Mouse (Mus musculus): ENCODE measurements at regions not wholly inside any gene's neighbourhood (a gene's known extent, or its start where the extent isn't known, plus 50 kb on each side); places are given as distances from the start of the nearest gene placed in this dataset.

DNA sequence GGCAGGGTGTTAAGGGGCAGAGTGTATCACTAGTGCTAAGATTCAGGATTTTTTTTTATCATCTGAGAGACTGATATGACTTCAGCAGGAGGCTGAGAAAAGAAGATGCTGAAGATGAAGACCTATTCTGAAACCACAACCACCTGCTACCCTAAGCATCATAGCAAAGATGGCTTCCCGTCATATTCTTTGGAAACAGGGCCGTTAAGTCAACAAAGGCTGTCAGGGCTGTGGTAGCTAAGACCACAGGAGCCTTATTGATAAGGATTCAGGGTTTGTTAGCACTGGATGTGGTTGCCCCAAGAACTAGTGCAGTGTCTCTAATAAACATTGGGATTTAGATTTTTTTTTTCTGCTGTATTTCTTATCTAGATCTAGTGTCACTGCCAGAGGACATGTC is 56.7 kb upstream of the Rasgrp1 start:
- Histone ChIP-seq H3K27me3 (no peaks in the 10 kb centered on the region), H3K4me2 (no peak overlapping the region)
- ATAC-seq (ENCODE audit: insufficient number of reproducible peaks, insufficient read depth, low FRiP score, low TSS enrichment, low read depth), result no peak

DNA sequence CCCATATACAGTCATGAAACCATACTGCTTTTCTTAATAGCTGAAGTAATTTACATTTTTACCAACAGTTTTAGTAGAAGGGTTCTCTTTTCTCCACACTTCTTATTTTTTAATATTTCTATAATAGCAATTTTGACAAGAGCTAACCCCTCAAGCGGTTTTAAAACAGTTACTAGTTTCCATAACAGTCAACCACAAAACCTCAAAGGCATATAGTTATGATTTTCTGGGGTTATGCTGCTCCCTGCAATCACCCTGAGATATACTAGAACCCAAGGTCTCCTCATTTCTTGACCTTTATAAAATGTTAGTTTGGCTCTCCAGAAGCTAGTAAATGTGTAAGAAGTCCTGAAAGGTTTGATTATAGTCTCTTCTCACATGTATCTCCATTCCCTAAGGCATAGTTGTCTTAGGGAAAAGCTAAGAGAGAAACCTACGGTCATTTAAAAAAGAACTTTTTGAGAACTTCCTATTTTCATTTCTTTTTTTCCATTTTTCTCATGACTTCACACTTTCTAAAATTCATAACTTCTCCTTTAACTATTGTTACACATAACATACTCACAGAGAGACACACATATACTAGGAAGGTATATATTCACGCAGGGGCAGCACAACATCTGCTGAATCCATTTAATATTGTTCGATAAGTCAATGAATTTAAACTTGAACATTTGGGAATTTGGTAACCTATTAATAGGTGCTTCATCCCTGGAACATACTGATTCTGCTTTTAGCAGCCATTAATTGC is 60.8 kb upstream of the Rasgrp1 start:
- 89% methylated on average over 4 of the region's 4 CpGs for WGBS
- no peak for ATAC-seq (ENCODE audit: insufficient number of reproducible peaks, insufficient read depth, low FRiP score, low TSS enrichment, low read depth)

More for the DNA sequence above, 56.7 kb upstream of the Rasgrp1 start:
- no peak overlapping the region for H3K27ac ChIP-seq
- H3K9ac ChIP-seq (replicated peaks), result no peak overlapping the region
- no peaks in the 10 kb centered on the region for H3K36me3 ChIP-seq
- H3K4me3 ChIP-seq (replicated peaks), result no peak overlapping the region
- H3K9me3 ChIP-seq, result no peaks in the 10 kb centered on the region
- H3K4me1 ChIP-seq (replicated peaks), result no peaks in the 10 kb centered on the region
- 86% methylated on average over 2 of the region's 2 CpGs for WGBS

DNA sequence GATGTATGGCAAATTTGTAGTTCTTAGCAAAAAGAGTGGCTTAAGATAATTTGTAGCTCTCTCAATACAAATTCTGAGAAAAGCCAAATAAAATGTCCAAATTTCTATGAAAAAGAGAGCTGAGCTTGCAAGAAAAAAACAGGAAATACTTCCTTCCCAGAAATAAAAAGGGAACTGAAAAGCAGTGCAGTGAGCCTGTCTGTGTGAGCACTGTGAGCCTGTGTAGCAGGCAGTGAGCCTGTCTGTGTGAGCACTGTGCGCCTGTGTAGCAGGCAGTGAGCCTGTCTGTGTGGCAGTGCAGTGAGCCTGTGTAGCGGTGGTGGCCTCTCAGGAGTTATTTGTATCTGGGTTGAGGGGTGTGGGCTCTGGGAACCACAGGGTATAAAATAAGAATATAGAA is 62.7 kb upstream of the Rasgrp1 start:
- 63% methylated on average over 2 of the region's 2 CpGs for WGBS
- Histone ChIP-seq H3K9ac (replicated peaks) (no peak overlapping the region), H3K9me3 (no peaks in the 10 kb centered on the region), H3K4me3 (replicated peaks) (no peak overlapping the region), H3K27ac (no peak overlapping the region), H3K4me1 (replicated peaks) (no peaks in the 10 kb centered on the region), H3K4me2 (no peak overlapping the region), H3K27me3 (no peaks in the 10 kb centered on the region), H3K36me3 (no peaks in the 10 kb centered on the region)
- ATAC-seq (ENCODE audit: insufficient number of reproducible peaks, insufficient read depth, low FRiP score, low TSS enrichment, low read depth), result no peak

More for the DNA sequence above, 60.8 kb upstream of the Rasgrp1 start:
- Histone ChIP-seq H3K9ac (replicated peaks) (no peak overlapping the region), H3K9me3 (no peaks in the 10 kb centered on the region), H3K4me3 (replicated peaks) (no peak overlapping the region), H3K36me3 (no peaks in the 10 kb centered on the region), H3K4me1 (replicated peaks) (no peaks in the 10 kb centered on the region), H3K27ac (no peak overlapping the region), H3K4me2 (no peak overlapping the region), H3K27me3 (no peaks in the 10 kb centered on the region)

DNA sequence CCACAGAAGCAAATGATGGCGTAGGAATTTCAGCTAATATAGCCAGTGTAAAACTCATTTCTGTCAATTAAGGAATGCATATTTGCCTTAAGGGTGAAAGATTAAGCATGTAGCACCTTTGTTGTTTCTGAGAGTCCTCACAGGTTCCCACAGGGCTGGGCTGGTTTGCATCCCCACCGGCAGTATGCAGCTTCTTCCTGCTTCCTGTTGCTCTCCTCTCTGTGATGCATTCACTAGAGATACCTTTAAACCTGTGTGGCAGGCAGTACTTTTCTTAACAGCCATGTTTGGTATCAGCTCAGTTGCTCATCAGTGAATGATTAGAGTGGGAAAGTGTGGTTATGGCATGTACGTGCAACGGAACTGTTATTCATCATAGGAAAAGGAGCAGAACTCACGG is 65.4 kb upstream of the Rasgrp1 start:
- Histone ChIP-seq H3K9me3 (no peaks in the 10 kb centered on the region), H3K4me2 (no peak overlapping the region), H3K27me3 (peaks cover 4% of the 10 kb centered on the region; the same call in 1 of the 2 replicates), H3K27ac (no peak overlapping the region), H3K9ac (replicated peaks) (no peak overlapping the region), H3K36me3 (no peaks in the 10 kb centered on the region), H3K4me1 (replicated peaks) (no peaks in the 10 kb centered on the region), H3K4me3 (replicated peaks) (no peak overlapping the region)
- ATAC-seq (ENCODE audit: insufficient number of reproducible peaks, insufficient read depth, low FRiP score, low TSS enrichment, low read depth), result no peak
- 80% methylated on average over 5 of the region's 5 CpGs for WGBS

DNA sequence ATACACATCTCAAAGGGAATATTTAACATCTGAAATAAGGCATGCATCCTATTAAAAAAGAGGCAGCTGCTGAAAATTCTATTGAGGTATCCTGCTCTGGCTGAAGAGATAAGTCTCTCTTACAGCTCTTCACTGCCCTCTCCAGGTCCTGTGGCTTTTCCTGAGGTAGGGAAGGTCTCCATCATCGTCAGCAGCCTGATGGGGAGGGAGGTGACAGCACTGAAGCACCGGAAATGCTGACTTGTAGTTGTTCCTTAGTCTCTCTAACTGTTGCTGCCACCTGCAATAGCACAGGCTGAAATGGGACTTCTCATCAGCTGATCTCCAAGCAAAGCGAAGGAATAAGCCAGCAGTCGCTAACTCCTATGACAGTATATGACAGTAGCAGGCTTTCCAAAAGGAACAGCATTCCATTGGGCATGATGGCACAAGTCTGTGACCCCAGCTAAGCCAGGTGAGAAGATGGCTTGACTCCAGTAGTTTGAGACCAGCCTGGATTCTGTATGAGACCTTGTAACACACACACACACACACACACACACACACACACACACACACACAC is 69.3 kb upstream of the Rasgrp1 start:
- Histone ChIP-seq H3K9me3 (no peaks in the 10 kb centered on the region), H3K4me3 (replicated peaks) (no peak overlapping the region), H3K27me3 (peaks cover 4% of the 10 kb centered on the region; the same call in 1 of the 2 replicates), H3K4me2 (no peak overlapping the region), H3K27ac (no peak overlapping the region), H3K4me1 (replicated peaks) (peaks cover 2% of the 10 kb centered on the region; the same call in 1 of the 2 replicates), H3K36me3 (no peaks in the 10 kb centered on the region), H3K9ac (replicated peaks) (no peak overlapping the region)
- ATAC-seq (ENCODE audit: insufficient number of reproducible peaks, insufficient read depth, low FRiP score, low TSS enrichment, low read depth), result no peak
- 37% methylated on average over 4 of the region's 4 CpGs for WGBS

DNA sequence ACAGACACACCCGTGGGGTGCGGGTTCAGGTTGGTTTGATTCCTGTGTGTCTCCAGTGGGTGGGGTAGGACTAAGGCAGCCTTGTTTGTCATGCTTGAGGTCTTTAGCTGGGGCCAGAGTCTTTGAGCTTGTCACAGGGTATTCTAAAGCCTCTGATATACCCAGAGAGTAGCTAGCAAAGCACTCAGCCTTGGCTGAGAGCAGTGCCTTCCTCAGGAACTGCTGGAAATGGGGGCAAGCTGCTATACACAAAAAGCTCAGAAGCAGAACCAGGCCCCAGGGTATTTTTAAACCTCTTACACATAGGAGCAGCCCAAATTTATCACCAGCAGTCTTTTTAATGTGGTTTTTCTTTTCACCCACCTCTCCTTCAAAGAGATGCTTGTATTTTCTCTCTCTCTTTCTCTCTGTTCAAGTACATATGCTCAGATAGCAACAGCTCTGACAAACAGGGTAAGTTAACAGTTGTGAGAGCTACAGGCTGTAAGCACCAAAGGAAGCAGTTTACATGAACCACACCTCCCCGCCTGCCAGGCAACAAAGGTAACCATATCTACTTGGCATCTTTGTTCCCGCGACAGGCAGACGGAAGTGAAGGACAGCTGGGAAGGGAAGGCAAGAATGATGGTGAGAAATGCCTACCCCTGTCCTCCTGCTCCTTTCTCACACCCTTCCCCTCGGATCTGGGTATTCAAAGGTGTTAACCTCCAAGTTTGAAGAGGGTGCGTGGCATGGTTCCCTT is 74.6 kb upstream of the Rasgrp1 start:
- Histone ChIP-seq H3K4me1 (replicated peaks) (peaks cover 12% of the 10 kb centered on the region), H3K9ac (replicated peaks) (no peak overlapping the region)
- WGBS, result 61% methylated on average over 8 of the region's 8 CpGs

DNA sequence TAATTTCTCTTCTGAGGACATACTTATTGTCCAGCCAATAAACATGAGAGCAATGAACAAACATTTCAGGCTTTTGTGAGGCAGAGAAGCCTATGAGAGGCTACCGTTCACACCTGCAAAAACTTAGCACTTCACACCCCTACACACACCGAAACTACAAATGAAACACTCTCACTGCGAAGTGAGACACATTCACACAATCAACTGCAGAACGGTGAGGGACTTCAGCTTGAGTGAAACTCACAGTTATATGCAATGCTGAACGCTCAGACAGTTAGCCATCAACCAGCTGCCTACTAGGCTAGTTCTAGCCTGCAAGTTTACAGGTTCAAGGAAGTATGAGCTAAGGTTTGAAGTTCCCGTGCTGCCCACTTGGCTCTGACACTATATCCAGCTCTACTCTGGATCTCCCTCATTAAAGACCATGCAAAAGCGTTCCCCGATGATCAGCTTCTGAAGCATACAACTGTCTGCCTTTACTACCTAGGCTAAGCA is 75.4 kb upstream of the Rasgrp1 start:
- WGBS, result 67% methylated on average over 8 of the region's 8 CpGs
- no peak overlapping the region for H3K9ac ChIP-seq (replicated peaks)
- no peaks in the 10 kb centered on the region for H3K9me3 ChIP-seq
- H3K4me2 ChIP-seq, result no peak overlapping the region
- H3K4me1 ChIP-seq (replicated peaks), result peaks cover 12% of the 10 kb centered on the region
- H3K4me3 ChIP-seq (replicated peaks), result no peak overlapping the region
- no peaks in the 10 kb centered on the region for H3K27me3 ChIP-seq
- ATAC-seq (ENCODE audit: insufficient number of reproducible peaks, insufficient read depth, low FRiP score, low TSS enrichment, low read depth), result no peak
- no peak overlapping the region for H3K27ac ChIP-seq
- no peaks in the 10 kb centered on the region for H3K36me3 ChIP-seq

More for the DNA sequence above, 74.6 kb upstream of the Rasgrp1 start:
- Histone ChIP-seq H3K36me3 (no peaks in the 10 kb centered on the region), H3K9me3 (no peaks in the 10 kb centered on the region), H3K4me3 (replicated peaks) (no peak overlapping the region), H3K27me3 (no peaks in the 10 kb centered on the region), H3K27ac (no peak overlapping the region), H3K4me2 (no peak overlapping the region)
- no peak for ATAC-seq (ENCODE audit: insufficient number of reproducible peaks, insufficient read depth, low FRiP score, low TSS enrichment, low read depth)

DNA sequence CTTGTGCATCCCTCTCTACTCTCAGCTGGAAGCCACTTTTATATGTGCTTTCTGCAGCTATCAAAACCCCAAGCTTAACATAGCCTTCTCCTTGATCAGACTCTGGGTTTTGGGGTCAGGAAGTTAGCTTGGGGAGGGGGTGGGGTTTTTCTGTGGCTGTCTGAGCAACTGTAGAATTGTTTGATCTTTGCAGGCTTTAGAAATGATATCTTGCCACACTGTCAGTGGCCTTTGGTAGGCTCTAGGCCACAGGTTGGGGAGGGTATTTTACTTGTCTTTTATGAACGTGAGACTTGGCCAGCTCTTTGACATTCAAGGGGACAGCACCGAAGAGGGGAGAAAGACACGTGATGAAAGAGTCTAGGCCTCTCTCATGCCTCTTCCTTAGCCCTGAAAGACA is 75.9 kb upstream of the Rasgrp1 start:
- Histone ChIP-seq H3K27me3 (no peaks in the 10 kb centered on the region), H3K4me2 (no peak overlapping the region), H3K9ac (replicated peaks) (no peak overlapping the region), H3K27ac (no peak overlapping the region), H3K4me1 (replicated peaks) (peaks cover 12% of the 10 kb centered on the region), H3K36me3 (no peaks in the 10 kb centered on the region), H3K4me3 (replicated peaks) (no peak overlapping the region), H3K9me3 (no peaks in the 10 kb centered on the region)
- no peak for ATAC-seq (ENCODE audit: insufficient number of reproducible peaks, insufficient read depth, low FRiP score, low TSS enrichment, low read depth)
- 81% methylated on average over 3 of the region's 3 CpGs for WGBS

DNA sequence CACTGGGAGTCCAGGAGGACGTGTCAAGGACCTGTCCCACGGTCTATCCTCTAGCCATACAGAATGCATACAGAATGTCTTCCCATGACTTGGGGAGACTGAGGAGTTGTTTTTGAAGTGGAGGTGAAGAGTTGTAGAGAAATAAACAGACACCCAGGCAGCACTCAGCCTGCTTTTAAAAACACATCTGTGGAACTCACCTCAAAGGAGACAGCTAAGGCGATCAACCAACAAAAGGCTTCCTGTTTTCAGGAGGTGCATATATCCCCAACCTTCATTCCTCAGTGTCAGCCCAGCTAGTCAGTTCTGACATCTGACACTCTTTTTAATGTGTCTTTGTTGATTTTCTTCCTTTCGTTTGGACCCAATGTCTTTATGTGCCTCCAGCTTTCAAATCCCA is 78.6 kb upstream of the Rasgrp1 start:
- no peak overlapping the region for H3K4me2 ChIP-seq
- no peak overlapping the region for H3K9ac ChIP-seq (replicated peaks)
- ATAC-seq (ENCODE audit: insufficient number of reproducible peaks, insufficient read depth, low FRiP score, low TSS enrichment, low read depth), result no peak
- no peaks in the 10 kb centered on the region for H3K9me3 ChIP-seq
- H3K4me3 ChIP-seq (replicated peaks), result no peak overlapping the region
- 69% methylated on average over 4 of the region's 4 CpGs for WGBS
- H3K27me3 ChIP-seq, result no peaks in the 10 kb centered on the region
- peaks cover 12% of the 10 kb centered on the region for H3K4me1 ChIP-seq (replicated peaks)
- H3K36me3 ChIP-seq, result no peaks in the 10 kb centered on the region
- no peak overlapping the region for H3K27ac ChIP-seq

DNA sequence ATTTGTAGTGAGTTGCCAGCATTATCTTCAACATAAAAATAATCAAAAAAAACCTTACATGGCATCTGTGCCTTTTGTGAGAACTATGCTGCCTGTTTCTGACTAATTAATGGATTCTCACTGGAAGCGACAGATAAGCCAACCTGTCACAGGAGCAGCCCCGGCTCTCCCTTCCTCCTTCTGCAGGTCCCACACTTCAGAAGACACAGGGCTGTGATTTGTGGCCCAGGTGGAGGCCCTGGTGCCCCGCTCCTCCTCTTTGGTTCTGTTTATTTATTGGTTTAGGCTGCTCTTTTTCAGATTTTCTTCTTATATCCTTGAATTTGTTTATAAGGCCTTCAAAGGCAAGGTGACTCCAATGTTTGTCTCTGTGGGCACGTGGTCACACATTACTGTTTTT is 80.0 kb upstream of the Rasgrp1 start:
- 62% methylated on average over 4 of the region's 4 CpGs for WGBS
- no peak for ATAC-seq (ENCODE audit: insufficient number of reproducible peaks, insufficient read depth, low FRiP score, low TSS enrichment, low read depth)
- Histone ChIP-seq H3K9ac (replicated peaks) (no peak overlapping the region), H3K9me3 (no peaks in the 10 kb centered on the region), H3K27ac (no peak overlapping the region), H3K4me1 (replicated peaks) (peaks cover 4% of the 10 kb centered on the region; the same call in 1 of the 2 replicates), H3K4me3 (replicated peaks) (no peak overlapping the region), H3K27me3 (no peaks in the 10 kb centered on the region), H3K36me3 (no peaks in the 10 kb centered on the region), H3K4me2 (no peak overlapping the region)

DNA sequence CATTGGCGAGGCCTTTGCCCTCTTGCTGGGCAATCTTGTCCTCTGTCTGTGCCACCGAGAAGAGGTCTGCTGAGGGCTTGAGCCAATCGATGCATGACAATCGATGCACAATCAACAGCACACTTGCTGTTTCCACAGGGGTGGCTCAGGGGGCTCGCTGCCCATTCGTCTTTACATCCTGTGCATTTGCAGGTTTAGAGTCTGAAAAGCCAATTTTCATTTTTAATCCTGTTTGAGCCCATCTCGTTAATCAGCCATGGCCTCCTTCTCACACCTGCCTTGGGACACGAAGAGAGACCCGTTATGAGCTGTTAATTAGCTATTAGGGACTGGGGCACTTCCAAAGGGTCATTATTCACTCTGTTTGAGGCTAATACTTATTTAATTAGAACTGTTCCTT is 86.4 kb upstream of the Rasgrp1 start:
- no peak overlapping the region for H3K4me3 ChIP-seq (replicated peaks)
- WGBS, result 21% methylated on average over 9 of the region's 9 CpGs
- H3K9me3 ChIP-seq, result no peaks in the 10 kb centered on the region
- no peak overlapping the region for H3K4me2 ChIP-seq
- H3K27ac ChIP-seq, result no peak overlapping the region
- no peaks in the 10 kb centered on the region for H3K36me3 ChIP-seq
- H3K27me3 ChIP-seq, result peaks cover 25% of the 10 kb centered on the region; the same call in 1 of the 2 replicates
- H3K9ac ChIP-seq (replicated peaks), result no peak overlapping the region
- ATAC-seq (ENCODE audit: insufficient number of reproducible peaks, insufficient read depth, low FRiP score, low TSS enrichment, low read depth), result no peak
- peaks cover 4% of the 10 kb centered on the region; the same call in 1 of the 2 replicates for H3K4me1 ChIP-seq (replicated peaks)
